Mouse (Mus musculus) cortical plate, adult 2 months (tissue): Measurements from ENCODE around the gene Spocd1. TPM values are rescaled to one million over a fixed set of nuclear protein-coding genes. Genes with fewer than 3 reads are reported as not detected.

Source experiments
- H3K27ac ChIP-seq: fragments of 200-500 bp; 2 replicates; pipeline ENCODE4 v1.5.1; 2012; ENCODE audit warnings: low read length, control low read depth, inconsistent platforms; ENCODE audit not compliant: insufficient read depth
- H3K4me1 ChIP-seq: fragments of 200-500 bp; 2 replicates; pipeline ENCODE4 v1.6.1; 2011; ENCODE audit warnings: low read length; ENCODE audit not compliant: control insufficient read depth, insufficient read depth
- H3K4me3 ChIP-seq: fragments of 200-500 bp; 2 replicates; pipeline ENCODE4 v1.5.1; 2011; ENCODE audit warnings: mild to moderate bottlenecking, low read length, control low read depth; ENCODE audit not compliant: insufficient read depth
- CTCF ChIP-seq: fragments of 200-500 bp; IDR thresholded peaks from 2 replicates; pipeline ENCODE4 v1.5.1; 2011; ENCODE audit warnings: mild to moderate bottlenecking, control low read depth, low read length; ENCODE audit not compliant: insufficient read depth; ENCODE audit errors: extremely low read depth
- POLR2A ChIP-seq: fragments of 200-500 bp; IDR thresholded peaks from 2 replicates; pipeline ENCODE4 v1.6.1; 2011; ENCODE audit warnings: mild to moderate bottlenecking, low read length, control low read depth; ENCODE audit not compliant: insufficient read depth; ENCODE audit errors: extremely low read depth
- polyA plus RNA-seq: library from polyadenylated mRNA; depleted of rRNA; stranded (reverse); fragments of >200 nt; gene quantifications from 2 replicates; pipeline ENCODE4 v1.2.3, GENCODE M21; 2012

The Spocd1 gene
- polyA plus RNA-seq, 1 experiment, result 0.13 TPM

- TF ChIP-seq CTCF (peak; percentile 69), POLR2A (no peak)
- Histone ChIP-seq H3K27ac (no peak overlapping the region), H3K4me1 (no peaks in the 10 kb centered on the region), H3K4me3 (no peak overlapping the region)
Measured at GRCm38 (mm10) chr4:129928124-129928751, 811 bp upstream of the Spocd1 start.

GRCm38 (mm10) chr4:129933696-129934095 is 4.6 kb downstream of the Spocd1 start:
- Histone ChIP-seq H3K4me3 (0 out of 2 replicates have a peak overlapping the region, but pooled peaks have one; percentile 3), H3K4me1 (no peaks in the 10 kb centered on the region; the same call in 1 of the 2 replicates), H3K27ac (peak overlapping the region; percentile 43)
- TF ChIP-seq POLR2A (no peak), CTCF (no peak)

- H3K4me3 ChIP-seq, result 0 out of 2 replicates have a peak overlapping the region, but pooled peaks have one; percentile 3
- no peaks in the 10 kb centered on the region; the same call in 1 of the 2 replicates for H3K4me1 ChIP-seq
- TF ChIP-seq POLR2A (peak; percentile 62; the same call in 1 of the 2 replicates), CTCF (no peak)
- peak overlapping the region; percentile 43 for H3K27ac ChIP-seq
Measured at GRCm38 (mm10) chr4:129934177-129934855, 5.3 kb downstream of the Spocd1 start.

- Histone ChIP-seq H3K4me1 (no peaks in the 10 kb centered on the region), H3K27ac (no peak overlapping the region), H3K4me3 (no peak overlapping the region)
- TF ChIP-seq POLR2A (no peak), CTCF (no peak)
Measured at GRCm38 (mm10) chr4:129951359-129951821, 22.3 kb downstream of the Spocd1 start.

- TF ChIP-seq POLR2A, result no peak
- no peak for TF ChIP-seq CTCF
Measured at GRCm38 (mm10) chr4:129952241-129952810, 23.3 kb downstream of the Spocd1 start.

GRCm38 (mm10) chr4:129954527-129954926 is 25.5 kb downstream of the Spocd1 start:
- no peaks in the 10 kb centered on the region for H3K4me1 ChIP-seq
- TF ChIP-seq CTCF (no peak), POLR2A (no peak)
- H3K27ac ChIP-seq, result no peak overlapping the region
- H3K4me3 ChIP-seq, result no peak overlapping the region

More at GRCm38 (mm10) chr4:129952241-129952810, 23.3 kb downstream of the Spocd1 start:
- no peak overlapping the region for H3K27ac ChIP-seq
- no peak overlapping the region for H3K4me3 ChIP-seq
- no peaks in the 10 kb centered on the region for H3K4me1 ChIP-seq

- H3K4me1 ChIP-seq, result peaks cover 1% of the 10 kb centered on the region; the same call in 1 of the 2 replicates
- H3K4me3 ChIP-seq, result peak overlapping the region; percentile 41
- peak overlapping the region; percentile 83 for H3K27ac ChIP-seq
- TF ChIP-seq CTCF (no peak), POLR2A (peak; percentile 43; the same call in 1 of the 2 replicates)
Measured at GRCm38 (mm10) chr4:129960180-129960944, 31.3 kb downstream of the Spocd1 start.

- no peak overlapping the region for H3K4me3 ChIP-seq
- no peak overlapping the region for H3K27ac ChIP-seq
- TF ChIP-seq CTCF (no peak), POLR2A (no peak)
- H3K4me1 ChIP-seq, result peaks cover 8% of the 10 kb centered on the region
Measured at GRCm38 (mm10) chr4:129965294-129965693, 36.2 kb downstream of the Spocd1 start.

- TF ChIP-seq POLR2A (no peak), CTCF (no peak)
- Histone ChIP-seq H3K4me1 (peaks cover 6% of the 10 kb centered on the region), H3K27ac (peak overlapping the region; percentile 3; the same call in 1 of the 2 replicates), H3K4me3 (no peak overlapping the region)
Measured at GRCm38 (mm10) chr4:129966201-129966600, 37.2 kb downstream of the Spocd1 start.
